Mouse (Mus musculus) T-helper 2 cell (primary cell): ENCODE measurements around the gene Pcyt2.

Experiments used
- in situ Hi-C: fragments of 300-600 bp; cut with MboI, MseI; formaldehyde crosslinking; loops from one replicate; pipeline ENCODE4 v1.15.1; 2025; ENCODE audit warnings: high pct_unique_total_duplicates

Pcyt2 gene

DNA sequence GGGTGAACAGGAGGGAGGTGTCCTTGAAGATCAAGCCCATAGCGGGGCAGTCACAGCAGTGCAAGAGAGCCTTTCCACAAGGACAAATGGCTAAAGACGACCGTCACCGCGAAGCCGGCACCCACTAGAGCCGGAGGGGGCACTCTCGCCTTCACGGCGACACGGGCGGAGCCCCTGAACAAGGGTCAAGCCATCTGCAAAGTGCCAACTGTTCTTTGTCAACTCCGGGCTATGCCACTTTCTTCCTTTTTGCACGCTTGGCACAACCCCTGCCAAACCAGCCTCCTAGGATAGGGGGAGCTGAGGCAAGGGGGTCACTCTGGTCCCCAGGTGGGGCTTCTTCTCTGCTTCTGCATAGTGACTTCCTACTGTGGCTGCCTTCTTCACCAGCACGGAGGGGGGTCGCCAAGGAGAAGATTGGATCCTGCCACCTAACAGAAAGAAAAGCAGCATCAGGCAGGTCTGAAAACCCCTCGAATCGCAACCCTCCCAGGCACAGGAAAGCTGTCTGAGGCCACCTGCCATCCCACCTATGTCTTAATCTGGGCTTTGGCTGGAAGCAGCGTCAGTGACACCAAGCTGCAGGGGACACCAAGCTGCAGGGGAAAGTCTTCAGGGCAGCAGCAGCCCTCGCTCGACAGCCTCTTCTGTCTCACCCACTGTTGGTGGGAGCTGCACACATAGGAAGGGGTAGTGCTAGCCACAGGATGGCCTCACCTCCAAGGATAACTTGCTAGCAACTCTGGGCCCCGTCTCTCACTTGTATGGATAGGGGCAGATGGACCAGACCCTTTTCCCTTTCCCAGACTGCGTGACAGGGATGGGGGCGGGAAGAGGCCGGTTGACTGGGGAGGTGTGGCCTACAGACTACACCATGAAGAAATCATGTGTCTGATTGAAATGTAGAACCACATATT lies 1.1 kb upstream of the Pcyt2 start:
- in situ Hi-C loops: no loop called here

DNA sequence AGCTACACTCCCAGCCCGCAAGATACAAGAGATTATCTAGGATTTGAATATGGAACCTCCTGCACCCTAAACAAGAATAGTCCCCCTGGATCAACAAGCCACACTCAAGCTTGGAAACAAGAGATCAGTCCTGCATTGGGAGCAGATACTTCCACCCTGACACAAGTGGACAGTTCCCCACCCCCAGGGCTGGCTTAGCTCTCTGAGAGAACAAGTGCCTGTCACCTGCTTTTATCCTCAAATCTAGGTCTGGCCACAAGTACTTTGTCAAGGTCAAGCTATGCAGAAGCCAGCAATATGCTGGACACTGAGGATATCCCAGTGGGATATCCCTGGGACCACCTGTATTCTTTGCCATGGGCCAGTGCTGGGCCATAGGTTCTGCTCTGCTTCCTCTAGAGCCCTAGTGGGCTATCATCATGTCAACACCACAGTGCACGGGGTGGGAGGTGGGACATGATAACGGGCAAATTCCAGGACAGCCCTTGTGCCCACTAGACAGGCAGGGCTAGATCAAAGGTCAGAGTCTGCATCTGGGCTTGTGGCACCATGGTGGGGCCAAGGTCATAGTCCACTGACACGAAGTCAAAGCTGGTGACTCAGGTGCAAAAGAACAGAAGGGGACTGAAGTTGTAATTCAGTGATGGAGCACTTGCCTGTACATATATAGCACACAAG lies 980 bp downstream of the Pcyt2 start:
- in situ Hi-C loops: no loop called here

DNA sequence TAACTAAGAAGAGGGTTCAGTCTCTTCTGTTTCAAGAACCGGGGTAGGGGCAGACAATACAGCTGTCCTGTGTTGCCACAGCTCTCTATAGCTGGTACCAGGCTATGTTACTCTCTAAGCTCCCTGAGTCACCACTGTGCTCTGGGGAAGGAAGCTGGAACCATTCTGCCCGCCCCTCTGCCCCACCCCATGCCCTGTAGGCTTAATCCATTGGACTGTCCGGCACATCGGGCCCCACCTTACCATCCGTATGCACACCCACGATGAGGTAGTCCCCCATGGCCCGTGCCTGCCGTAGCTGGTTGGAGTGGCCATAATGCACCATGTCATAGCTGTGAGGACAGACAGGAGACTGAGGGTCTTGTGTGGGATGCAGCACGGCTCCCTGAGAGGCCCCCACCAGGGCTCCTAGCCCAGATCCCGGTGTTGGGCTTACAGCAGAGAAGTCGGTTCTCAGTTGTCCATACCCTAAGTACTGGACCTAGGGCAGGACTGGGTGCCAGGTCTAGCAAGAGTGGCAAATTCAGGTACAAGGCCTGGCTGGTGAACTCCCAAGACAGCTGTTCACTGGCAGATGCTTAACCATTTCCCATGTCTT lies 2.0 kb downstream of the Pcyt2 start:
- in situ Hi-C loops: no loop called here

DNA sequence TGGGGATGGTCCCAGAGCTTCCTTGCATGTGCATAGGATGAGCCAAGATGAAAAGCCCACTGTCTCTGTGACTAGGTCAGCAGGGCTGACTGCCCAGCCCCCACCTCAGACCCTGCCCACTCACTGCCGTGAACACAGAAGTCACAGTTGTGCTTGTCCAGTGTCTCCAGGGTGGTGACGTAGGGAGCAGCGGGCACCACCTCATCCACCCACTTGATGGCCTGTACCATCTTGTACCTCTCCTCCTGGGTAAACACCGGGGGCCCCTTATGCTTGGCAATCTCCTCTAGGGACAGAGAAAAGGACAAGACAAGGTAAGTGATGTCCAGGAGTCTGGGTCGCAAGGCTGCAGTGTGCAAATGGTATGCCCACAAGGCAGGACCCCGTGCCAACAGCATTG lies 2.6 kb downstream of the Pcyt2 start:
- in situ Hi-C loops: no loop called here

DNA sequence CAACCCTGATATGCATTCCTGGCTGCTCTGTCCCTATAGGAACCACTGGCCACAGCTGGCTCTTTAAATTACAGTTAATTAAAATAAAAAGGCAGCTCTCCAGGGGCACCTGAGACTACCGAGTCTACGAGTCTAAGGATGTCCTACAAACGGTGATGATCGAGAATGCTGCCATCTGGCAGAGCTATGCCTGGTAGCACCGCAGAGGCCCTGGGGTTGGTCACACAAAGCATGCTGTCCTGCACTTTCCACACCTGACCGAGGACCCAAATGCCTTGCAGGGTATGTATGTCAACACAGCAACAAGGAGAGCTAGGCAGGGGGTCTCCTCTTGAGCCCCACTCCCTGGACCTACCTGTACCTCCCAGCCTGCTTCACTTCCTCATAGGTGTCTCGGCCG lies 3.8 kb downstream of the Pcyt2 start:
- in situ Hi-C loops: no loop called here

DNA sequence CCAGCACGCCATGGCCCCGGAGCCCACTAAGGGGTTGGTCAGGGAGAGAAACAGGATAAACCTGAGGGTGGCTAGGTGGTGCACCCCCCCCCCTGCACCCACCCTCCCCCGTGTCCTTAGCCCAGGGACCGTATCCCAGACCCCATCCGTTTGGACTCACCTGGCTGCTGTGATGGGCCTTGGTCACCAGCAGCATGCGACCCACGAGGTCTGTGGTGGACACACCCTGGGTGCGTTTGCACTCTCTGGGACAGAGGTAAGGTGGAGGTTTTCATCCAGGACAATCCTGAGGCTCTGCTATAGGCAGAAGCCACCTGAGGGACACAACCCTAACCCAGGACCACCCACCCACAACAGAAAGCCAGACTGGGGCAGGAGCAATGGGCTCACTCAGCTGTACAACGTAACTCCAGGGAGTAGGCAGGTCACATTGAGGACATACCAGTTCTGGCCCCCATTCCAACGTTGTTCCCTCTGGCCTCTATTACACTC lies 4.2 kb downstream of the Pcyt2 start:
- in situ Hi-C loops: no loop called here

DNA sequence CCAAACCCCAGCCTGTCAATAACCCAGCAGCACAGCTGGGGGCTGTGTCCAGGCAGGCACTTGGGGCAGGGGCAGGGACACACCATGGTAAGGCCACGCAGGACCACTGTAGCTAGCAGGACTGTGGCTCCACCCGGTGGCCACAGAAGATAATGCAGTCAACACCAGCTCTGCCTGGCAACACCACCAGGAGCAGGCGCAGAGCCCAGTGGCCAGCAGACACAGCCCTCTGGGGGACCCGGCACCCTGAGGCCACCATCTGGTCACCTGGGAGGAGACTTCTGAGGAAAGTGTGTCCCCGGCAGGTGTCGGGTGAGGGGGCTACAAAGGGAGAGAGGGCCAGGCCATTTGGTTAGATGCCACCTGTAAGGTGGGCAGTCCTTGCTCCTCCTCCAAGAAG lies 5.0 kb downstream of the Pcyt2 start:
- in situ Hi-C loops: no loop called here

DNA sequence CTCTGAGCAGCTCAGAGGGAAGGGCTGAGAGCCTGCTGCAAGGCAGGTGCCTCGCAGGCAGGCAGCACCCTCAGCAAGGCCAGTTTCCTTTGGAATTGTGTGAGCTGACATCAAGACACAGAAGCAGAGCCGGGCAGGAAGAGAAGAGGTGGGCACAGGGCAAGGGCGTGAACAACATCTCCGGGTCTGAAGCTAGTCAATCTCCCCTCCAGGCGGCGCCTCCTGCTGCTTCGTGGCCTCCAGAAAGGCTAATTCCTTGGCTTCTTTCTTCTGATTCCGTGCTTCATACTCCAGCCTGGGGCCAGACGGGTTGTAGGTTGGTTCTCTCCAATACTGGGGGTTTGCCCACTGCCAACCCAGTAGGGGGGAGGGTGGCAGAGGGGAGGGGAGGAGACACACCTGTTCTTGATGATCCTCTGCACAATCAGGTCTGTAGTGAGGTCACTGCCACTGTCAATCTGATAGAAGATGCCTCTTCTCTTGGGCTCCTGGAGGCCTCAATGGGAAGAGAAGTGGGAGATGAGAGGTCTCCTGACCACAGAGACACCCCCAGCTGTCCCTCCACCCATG lies 7.2 kb downstream of the Pcyt2 start:
- in situ Hi-C loops: no loop called here

DNA sequence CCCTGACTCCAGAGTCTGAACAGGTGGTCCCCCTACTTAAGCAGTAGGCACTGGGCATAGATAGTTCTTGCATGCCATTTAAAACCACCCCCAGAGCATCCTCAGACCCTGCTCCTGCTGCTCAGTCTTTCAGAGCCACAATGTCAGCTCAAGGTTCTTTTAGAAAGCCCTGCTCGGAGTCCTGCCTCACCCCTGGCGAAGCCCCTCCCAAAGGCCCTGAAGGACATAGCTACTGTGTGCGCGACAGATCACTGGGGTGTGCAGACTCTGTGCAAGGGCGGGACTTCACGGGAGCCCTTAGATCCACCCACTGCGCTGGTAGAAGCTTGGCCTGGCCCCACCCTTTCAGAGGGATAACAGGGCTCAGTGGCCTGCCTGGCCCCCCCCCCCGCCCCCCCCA lies 8.5 kb downstream of the Pcyt2 start:
- in situ Hi-C loops: no loop called here

DNA sequence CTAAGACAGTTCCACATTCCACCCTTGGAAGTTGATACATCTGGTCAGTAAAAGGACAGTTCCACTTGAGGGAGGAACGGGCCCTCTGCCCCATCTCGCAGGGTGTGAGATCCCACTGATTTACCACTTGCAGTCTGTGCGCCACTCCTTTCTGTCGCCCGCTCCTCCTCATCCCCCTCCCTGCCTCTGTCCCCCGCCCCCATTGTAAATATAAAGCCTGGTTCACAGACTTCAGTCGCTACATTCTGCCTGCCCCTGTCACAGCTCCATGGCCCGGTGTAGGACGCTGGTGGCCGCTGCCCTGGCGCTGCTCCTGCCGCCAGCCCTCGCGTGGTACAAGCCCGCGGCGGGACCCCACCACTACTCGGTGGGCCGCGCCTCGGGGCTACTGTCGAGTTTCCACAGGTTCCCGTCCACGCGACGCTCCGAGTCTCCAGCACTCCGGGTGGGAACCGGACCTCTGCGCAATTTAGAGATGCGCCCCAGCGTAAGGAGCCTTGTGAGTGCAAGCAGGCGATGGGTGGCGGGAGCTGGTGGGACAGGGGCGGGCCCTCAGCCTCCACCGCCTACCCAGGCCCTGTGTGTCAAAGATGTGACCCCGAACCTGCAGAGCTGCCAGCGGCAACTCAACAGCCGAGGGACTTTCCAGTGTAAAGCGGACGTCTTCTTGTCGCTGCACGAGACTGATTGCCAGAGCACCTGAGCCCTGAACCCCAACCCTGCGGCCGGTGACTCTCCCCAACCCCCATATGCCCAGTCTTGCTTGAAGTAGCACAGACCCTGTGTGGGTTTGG lies 9.3 kb downstream of the Pcyt2 start, which contains the start of gene Npb:
Npb (plus strand) TSS at position 237 of the 794 bp plus-strand sequence.
- in situ Hi-C loops: no loop called here

DNA sequence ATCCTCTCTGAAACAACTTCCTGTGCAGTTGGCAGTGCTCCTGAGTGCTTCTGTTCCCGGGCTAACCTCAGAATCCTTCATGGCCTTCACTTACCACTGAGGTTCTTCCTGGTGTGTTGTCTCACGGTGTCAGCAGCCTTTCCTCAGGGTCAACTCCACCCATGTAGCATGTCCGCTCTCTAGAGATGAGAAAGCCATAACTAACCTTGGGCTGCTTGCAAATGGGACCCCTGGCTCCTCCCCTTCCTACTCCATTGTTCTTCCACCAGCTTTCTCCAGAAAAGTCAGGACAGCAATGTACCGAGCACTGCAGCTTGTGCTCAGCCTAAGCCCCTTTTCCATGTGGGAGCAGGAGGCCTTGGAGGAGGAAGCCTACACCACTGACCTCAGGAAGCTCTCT lies 11.0 kb downstream of the Pcyt2 start:
- in situ Hi-C loops: no loop called here

DNA sequence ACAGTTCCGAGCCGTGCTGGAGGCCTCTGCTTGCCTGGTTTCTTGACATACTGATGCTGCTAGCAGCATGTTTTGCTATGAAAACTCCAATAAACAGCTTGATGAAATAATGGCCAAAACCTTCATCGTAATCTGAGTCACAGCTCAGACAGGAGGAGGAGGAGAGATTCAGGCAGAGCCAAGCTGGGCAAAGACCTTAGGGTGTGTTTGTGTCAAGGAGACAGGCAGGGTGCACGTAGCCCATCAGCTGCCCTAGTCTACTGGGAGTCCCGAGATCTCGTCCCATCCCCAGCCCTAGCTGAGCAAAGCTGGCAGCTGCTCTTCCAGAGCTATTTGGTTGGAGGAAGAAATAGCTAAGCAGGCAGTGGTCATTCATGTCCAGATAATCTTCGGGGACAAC lies 12.1 kb downstream of the Pcyt2 start:
- in situ Hi-C loops: no loop called here

DNA sequence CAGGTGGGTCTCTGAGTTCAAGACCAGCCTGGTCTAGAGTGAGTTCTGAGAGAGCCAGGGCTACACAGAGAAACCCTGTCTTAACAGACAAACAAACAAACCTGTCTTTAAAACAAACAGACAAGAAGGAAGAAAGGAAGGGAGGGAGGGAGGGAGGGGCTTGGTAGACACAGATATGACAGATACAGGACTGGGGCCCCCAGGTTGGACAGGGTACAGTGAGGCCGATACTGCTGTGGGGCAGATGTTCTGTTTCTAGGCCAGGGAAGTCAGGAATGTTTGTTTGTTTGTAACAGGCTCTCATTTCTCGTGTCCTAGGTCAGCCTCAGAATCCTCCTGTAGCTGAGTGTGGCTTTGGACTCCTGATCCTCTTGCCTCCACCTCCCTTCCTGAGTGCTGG lies 14.2 kb downstream of the Pcyt2 start:
- in situ Hi-C loops: no loop called here

DNA sequence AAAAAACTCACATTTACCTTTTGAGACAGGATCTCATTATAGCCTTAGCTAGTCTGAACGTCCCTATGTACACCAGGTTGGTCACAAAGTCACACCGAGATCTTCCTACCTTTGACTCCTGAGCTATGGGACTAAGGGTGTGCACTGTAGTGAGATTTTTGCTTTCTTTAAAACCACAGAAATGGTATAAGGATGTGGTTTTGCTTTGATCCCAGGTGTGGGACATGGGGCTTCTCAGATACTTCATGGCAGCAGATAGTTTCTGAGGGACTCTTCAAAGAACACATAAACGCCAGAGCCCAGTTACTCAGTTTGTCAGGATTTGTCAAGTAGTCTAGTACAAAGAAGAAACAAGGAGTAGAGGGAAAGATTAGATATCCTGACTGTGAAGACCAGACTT lies 17.0 kb downstream of the Pcyt2 start:
- in situ Hi-C loops: no loop called here

DNA sequence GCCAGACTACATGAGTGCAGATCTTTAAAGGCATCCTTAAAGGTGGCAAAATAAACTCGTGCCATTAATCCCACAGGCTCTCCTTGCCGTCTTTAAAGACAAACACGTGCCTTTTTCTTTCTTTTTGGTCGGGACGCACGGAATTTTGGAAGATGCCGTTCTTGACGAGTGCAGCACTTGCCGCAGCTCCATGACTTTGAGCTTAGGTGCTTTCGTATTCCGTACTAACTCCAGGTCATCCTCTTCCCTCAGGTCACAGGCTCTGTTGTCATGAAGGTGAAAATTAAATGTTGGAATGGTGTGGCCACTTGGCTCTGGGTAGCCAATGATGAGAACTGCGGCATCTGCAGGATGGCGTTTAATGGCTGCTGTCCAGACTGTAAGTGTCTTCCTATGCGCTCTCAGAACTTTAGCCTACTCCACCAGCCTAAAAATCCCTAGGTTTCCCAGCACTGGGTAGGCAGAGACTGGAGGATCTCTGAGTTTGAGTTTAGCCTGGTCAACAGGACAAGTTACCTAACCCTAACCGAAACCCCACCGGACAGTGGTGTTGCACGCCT lies 18.7 kb downstream of the Pcyt2 start:
- in situ Hi-C loops: loop anchor here (10.0 kb wide), 1 partner anchor 196 kb away; the partner anchor contains the start of gene Dus1l

DNA sequence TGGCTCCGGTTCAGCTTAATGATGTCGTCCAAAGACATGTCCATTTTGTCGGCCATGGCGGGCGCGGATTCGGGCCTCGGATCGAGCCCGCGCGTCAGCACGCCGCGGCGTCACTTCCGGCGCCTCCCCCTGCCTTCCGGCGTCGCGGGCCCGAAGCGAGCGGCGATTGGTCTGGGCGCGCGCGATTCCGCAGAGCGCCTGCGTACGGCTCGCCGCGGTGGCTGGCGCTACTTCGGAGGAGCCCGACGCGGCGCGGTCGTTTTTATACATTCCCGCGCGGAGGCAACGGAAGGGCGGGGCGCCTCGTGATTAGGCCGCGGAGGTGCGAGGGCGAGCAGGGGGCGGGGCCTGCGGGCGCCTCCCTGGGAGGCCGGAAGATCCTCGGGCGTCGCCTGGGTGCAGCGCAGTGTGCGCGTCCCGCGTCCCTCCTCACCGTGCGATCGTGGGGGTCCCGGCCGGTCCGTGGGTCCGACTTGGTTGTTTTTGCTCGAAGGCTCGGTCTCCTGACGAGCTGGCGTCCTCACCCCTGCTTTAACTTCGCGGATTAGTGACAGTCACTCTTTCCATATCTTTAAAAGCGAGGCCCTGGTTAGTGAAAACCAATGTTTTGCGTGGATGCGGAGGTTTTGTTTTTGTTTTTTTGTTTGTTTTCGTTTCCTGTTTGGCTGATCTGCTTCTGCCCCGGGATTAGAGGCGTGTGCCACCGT lies 19.3 kb downstream of the Pcyt2 start, which contains the start of the genes Alyref and Anapc11:
Alyref (minus strand) TSS at position 83 of the 707 bp plus-strand sequence.
Anapc11 (plus strand) TSS at position 139 of the 707 bp plus-strand sequence.
- in situ Hi-C loops: loop anchor here (10.0 kb wide), 1 partner anchor 196 kb away; the partner anchor contains the start of gene Dus1l

DNA sequence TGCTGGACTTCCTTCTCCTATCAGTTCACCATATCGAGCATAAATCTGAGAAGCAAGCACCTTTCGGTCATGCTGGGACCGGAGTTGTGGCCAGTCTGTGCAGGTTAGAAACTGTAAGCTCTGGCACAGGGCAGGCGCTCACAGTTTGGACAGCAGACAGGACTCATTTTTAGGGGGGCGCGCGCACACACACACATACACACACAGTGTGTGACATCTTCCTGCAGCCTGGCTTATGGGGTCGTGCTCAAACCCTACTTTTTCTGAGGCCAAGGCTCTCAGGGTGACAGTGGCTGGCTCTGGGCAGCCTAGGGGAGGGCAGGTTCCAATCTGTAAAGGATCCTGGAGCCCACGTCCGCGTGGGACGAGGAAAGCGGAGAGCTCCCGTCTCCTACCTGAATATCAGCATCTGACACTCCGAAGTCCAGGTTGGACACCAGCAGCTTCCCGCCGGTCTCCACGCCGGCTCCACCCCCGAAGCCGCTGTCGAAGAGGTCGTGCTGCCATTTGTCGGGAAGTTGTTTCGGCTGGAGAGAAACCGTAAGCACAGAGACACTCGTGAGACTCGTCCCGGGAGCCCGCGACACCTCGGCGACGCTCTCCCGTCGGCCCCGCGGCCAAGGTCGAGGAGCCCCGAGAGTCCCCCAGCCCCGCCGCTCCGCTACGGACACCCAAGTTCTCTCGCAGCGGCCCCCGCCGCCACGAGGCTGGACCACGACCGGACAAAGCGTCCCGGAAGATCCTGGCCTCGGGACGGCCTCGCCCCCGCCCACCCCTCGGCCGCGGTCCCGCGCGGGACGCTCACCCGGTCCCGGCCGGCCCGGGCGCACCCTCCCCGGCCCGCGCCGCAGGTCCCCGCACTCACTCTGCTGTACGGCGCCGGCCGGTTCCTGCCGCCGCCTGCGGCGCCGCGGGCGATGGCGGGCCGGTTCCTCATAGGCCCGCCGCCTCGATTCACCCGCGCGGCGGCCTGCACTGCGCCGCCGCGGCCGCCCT lies 20.2 kb downstream of the Pcyt2 start:
- in situ Hi-C loops: loop anchor here (10.0 kb wide), 1 partner anchor 197 kb away; the partner anchor contains the start of gene Dus1l

DNA sequence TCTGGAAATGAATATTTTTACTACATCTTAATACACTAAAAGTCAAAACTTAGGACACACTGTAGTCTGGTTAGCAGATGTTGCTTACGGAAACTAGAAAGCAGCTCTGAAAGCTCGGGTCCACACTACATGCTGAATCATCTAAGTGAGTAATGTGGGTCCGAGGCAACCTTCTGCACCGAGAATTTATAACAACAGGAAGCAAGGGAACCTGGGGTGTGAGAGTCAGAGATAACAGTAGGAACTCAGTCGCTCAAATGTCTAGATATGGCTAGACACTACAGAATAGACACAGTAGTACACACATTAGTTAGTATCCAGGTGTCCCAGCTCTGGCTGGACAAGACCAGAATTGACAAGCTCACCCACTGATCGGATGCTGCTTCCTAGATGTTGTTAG lies 29.2 kb downstream of the Pcyt2 start:
- in situ Hi-C loops: no loop called here

DNA sequence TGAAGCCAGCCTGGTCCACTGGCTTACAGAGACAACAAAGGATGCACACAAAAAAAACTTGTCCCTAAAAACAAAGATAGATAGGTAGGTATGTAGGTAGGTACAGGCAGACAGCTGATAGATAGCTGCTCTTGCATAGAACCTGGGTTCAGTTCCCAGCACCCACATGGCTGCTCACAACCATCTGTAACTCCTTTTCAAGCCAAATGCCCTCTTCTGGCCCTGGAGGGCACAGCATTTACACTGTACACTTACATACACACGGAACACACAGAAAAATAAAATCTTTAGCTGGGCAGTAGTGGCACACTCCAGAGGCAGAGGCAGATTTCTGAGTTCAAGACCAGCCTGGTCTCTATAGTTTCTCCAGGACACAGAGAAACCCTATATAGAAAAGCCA lies 33.8 kb downstream of the Pcyt2 start:
- in situ Hi-C loops: no loop called here
